9 mouse cellular contexts compared by ENCODE assay signal in genomic region chr2:6074891-6075529, GRCm38 (mm10). TPM values are rescaled to one million over a fixed set of nuclear protein-coding genes. Genes with fewer than 3 reads are reported as not detected.
DNase-seq lines count a peak whose midpoint lies in the region; ATAC-seq and TF ChIP-seq lines count a peak whose summit lies in the region.
"Had no signal": no experiment of that assay in that cellular context is flagged by ENCODE, and none has a peak within 500 bp of the region (broad histone marks: within the 10 kb centered on the region; RNA-seq: fewer than 3 reads in every experiment).

No protein-coding gene starts in this region.

- 65% methylated on average over 10 of the region's 10 CpGs for WGBS in neural tube, embryonic 15.5 days
- 40% methylated on average over 10 of the region's 10 CpGs for WGBS in embryonic facial prominence, embryonic 15.5 days
- WGBS in midbrain, postnatal 0 days, result 71% methylated on average over 10 of the region's 10 CpGs

- TF ChIP-seq CTCF in testis, adult 2 months (IDR thresholded peaks at IDR 0.05; ENCODE audit: control insufficient read depth, insufficient read depth, insufficient replicate concordance, low read depth, low read length), result no peak
- no peak for TF ChIP-seq CTCF in midbrain, postnatal 0 days (IDR thresholded peaks at IDR 0.05)

- 0 out of 2 replicates have a peak, but pooled peaks cover 3% of the 10 kb centered on the region for H3K4me1 ChIP-seq in neural tube, embryonic 15.5 days
- H3K4me1 ChIP-seq in embryonic facial prominence, embryonic 15.5 days, result peaks cover 11% of the 10 kb centered on the region
- H3K4me1 ChIP-seq in testis, adult 2 months (ENCODE audit: control insufficient read depth, insufficient read depth, low read length), result peaks cover 12% of the 10 kb centered on the region
- no peaks in the 10 kb centered on the region for H3K4me1 ChIP-seq in midbrain, postnatal 0 days (ENCODE audit: insufficient read depth, low read length)
- H3K4me1 ChIP-seq: hindbrain, embryonic 15.5 days had no signal

- no peak overlapping the region for H3K4me2 ChIP-seq in neural tube, embryonic 15.5 days
- no peak overlapping the region for H3K4me2 ChIP-seq in embryonic facial prominence, embryonic 15.5 days (replicated peaks)
- H3K4me2 ChIP-seq in midbrain, postnatal 0 days (ENCODE audit: low read depth, low read length, poor library complexity, severe bottlenecking), result no peak overlapping the region
- H3K4me2 ChIP-seq: hindbrain, embryonic 15.5 days had no signal

- no peaks in the 10 kb centered on the region; the same call in 1 of the 2 replicates for H3K27me3 ChIP-seq in neural tube, embryonic 15.5 days (replicated peaks)
- no peaks in the 10 kb centered on the region for H3K27me3 ChIP-seq in embryonic facial prominence, embryonic 15.5 days
- H3K27me3 ChIP-seq in testis, adult 2 months (ENCODE audit: control insufficient read depth, insufficient read depth, low read length), result no peaks in the 10 kb centered on the region
- H3K27me3 ChIP-seq in midbrain, postnatal 0 days (ENCODE audit: insufficient read depth, low read length), result no peaks in the 10 kb centered on the region
- H3K27me3 ChIP-seq: hindbrain, embryonic 15.5 days had no signal

- TF ChIP-seq POLR2A in testis, adult 2 months (IDR thresholded peaks at IDR 0.05; ENCODE audit: control insufficient read depth, low read depth, low read length), result no peak

- H3K4me3 ChIP-seq in neural tube, embryonic 15.5 days (replicated peaks), result no peak overlapping the region
- H3K4me3 ChIP-seq in embryonic facial prominence, embryonic 15.5 days (replicated peaks), result no peak overlapping the region
- H3K4me3 ChIP-seq in testis, adult 2 months (ENCODE audit: control insufficient read depth, low read depth, low read length), result no peak overlapping the region
- H3K4me3 ChIP-seq in midbrain, postnatal 0 days (ENCODE audit: low read depth, low read length), result no peak overlapping the region
- H3K4me3 ChIP-seq: hindbrain, embryonic 15.5 days had no signal

- peak; percentile 75 for DNase-seq in neural tube, embryonic 10.5 days (ENCODE audit: extremely low spot score, low spot score)
- DNase-seq in kidney, postnatal 25 days, result peak; percentile 72 to 83
- no peak for DNase-seq in thymus, postnatal 10 days (ENCODE audit: low spot score in 2 of 2)
- DNase-seq in midbrain, postnatal 0 days (ENCODE audit: low spot score), result no peak

- H3K27ac ChIP-seq in neural tube, embryonic 15.5 days (replicated peaks), result no peak overlapping the region
- 0 out of 2 replicates have a peak overlapping the region, but pooled peaks have one; percentile 29 for H3K27ac ChIP-seq in embryonic facial prominence, embryonic 15.5 days (replicated peaks)
- H3K27ac ChIP-seq in testis, adult 2 months (ENCODE audit: control insufficient read depth, insufficient read depth, low read depth, low read length), result peak overlapping the region; percentile 56
- no peak overlapping the region for H3K27ac ChIP-seq in midbrain, postnatal 0 days (ENCODE audit: low read depth, low read length)
- H3K27ac ChIP-seq: hindbrain, embryonic 15.5 days had no signal

- H3K9me3 ChIP-seq in neural tube, embryonic 15.5 days (replicated peaks), result no peaks in the 10 kb centered on the region
- no peaks in the 10 kb centered on the region for H3K9me3 ChIP-seq in embryonic facial prominence, embryonic 15.5 days (replicated peaks)
- H3K9me3 ChIP-seq in midbrain, postnatal 0 days (ENCODE audit: low read length), result no peaks in the 10 kb centered on the region
- H3K9me3 ChIP-seq: hindbrain, embryonic 15.5 days had no signal

- no peaks in the 10 kb centered on the region for H3K36me3 ChIP-seq in neural tube, embryonic 15.5 days
- H3K36me3 ChIP-seq in embryonic facial prominence, embryonic 15.5 days, result no peaks in the 10 kb centered on the region
- H3K36me3 ChIP-seq in testis, adult 2 months (ENCODE audit: control insufficient read depth, insufficient read depth, low read length), result no peaks in the 10 kb centered on the region
- H3K36me3 ChIP-seq in midbrain, postnatal 0 days (ENCODE audit: insufficient read depth, low read length), result no peaks in the 10 kb centered on the region
- H3K36me3 ChIP-seq: hindbrain, embryonic 15.5 days had no signal

- ATAC-seq in neural tube, embryonic 15.5 days (ENCODE audit: low FRiP score), result no peak
- no peak for ATAC-seq in embryonic facial prominence, embryonic 15.5 days (ENCODE audit: insufficient number of reproducible peaks, low FRiP score, low TSS enrichment, low read depth)
- ATAC-seq in erythroblast, adult 5-6 weeks (replicated peaks; ENCODE audit: low FRiP score, poor library complexity, severe bottlenecking), result no peak
- no peak for ATAC-seq in midbrain, postnatal 0 days (ENCODE audit: low FRiP score)

- H3K9ac ChIP-seq in neural tube, embryonic 15.5 days (replicated peaks), result no peak overlapping the region
- no peak overlapping the region for H3K9ac ChIP-seq in embryonic facial prominence, embryonic 15.5 days
- H3K9ac ChIP-seq in midbrain, postnatal 0 days (replicated peaks; ENCODE audit: low read length, poor library complexity, severe bottlenecking), result no peak overlapping the region
- H3K9ac ChIP-seq: hindbrain, embryonic 15.5 days had no signal

RNA-seq across cellular contexts. Expression of gene Proser2, which starts 55.0 kb away (rescaled TPM):
- 14.5 and 18.8 TPM in 2 replicates for polyA plus RNA-seq in neural tube, embryonic 15.5 days (2015; fragmentation: Nextera tagmentation; extraction: Ambion mirVana)
- 19.6 and 23.1 TPM in 2 replicates for polyA plus RNA-seq in embryonic facial prominence, embryonic 15.5 days (2015; fragmentation: Nextera tagmentation; extraction: Ambion mirVana)
- polyA plus RNA-seq in testis, adult 2 months (2012; rRNA removed), result 1.3 and 1.9 TPM in 2 replicates
- not detected in 2 replicates for total RNA-seq in erythroblast, adult 5-6 weeks (2015; ENCODE audit: low replicate concordance)
- 0.28 TPM in 1 of 2 replicates, not detected in the other for total RNA-seq in erythroblast, adult 5-6 weeks (2017; ENCODE audit: low replicate concordance)
- total RNA-seq in midbrain, postnatal 0 days (2014; rRNA removed), result 7.0 and 7.1 TPM in 2 replicates
- polyA plus RNA-seq in midbrain, postnatal 0 days (2015; fragmentation: Nextera tagmentation; extraction: Ambion mirVana), result 7.2 and 7.4 TPM in 2 replicates

Comparison
In these comparisons a context has a peak if more than half of its experiments do, and no peak if none do; other contexts are left out.
1. DNase-seq: peak in neural tube, embryonic 10.5 days (single experiment) and kidney, postnatal 25 days (2 of 2); none in thymus, postnatal 10 days (0 of 2) and midbrain, postnatal 0 days (single experiment).
2. H3K27ac ChIP-seq: peak in embryonic facial prominence, embryonic 15.5 days (single experiment) and testis, adult 2 months (single experiment); none in neural tube, embryonic 15.5 days (single experiment) and midbrain, postnatal 0 days (single experiment).